Mouse (Mus musculus) liver, postnatal 0 days (tissue): ENCODE data around the gene Mapk1.

Source experiments
- CTCF ChIP-seq: sonication (generic); IDR thresholded peaks from 2 replicates; pipeline ENCODE4 v1.5.1; 2016; ENCODE audit warnings: antibody characterized with exemption, low read depth
- EP300 ChIP-seq: IDR thresholded peaks from 2 replicates; pipeline ENCODE4 v1.6.1; 2016; ENCODE audit warnings: antibody characterized with exemption, low read depth, mild to moderate bottlenecking

GRCm38 (mm10) chr16:16982636-16983035 lies 546 bp upstream of the Mapk1 start:
- TF ChIP-seq EP300: no peak
- no peak for TF ChIP-seq CTCF
